Mouse (Mus musculus): ENCODE measurements around the gene Dus1l. TPM values are rescaled to one million over a fixed set of nuclear protein-coding genes. Genes with fewer than 3 reads are reported as not detected.
A peak's percentile ranks its signal among the peaks of the same experiment; 100 is the strongest.

Dus1l gene
- polyA plus RNA-seq, 1 experiment from 2014 or later: 66.0 TPM

DNA sequence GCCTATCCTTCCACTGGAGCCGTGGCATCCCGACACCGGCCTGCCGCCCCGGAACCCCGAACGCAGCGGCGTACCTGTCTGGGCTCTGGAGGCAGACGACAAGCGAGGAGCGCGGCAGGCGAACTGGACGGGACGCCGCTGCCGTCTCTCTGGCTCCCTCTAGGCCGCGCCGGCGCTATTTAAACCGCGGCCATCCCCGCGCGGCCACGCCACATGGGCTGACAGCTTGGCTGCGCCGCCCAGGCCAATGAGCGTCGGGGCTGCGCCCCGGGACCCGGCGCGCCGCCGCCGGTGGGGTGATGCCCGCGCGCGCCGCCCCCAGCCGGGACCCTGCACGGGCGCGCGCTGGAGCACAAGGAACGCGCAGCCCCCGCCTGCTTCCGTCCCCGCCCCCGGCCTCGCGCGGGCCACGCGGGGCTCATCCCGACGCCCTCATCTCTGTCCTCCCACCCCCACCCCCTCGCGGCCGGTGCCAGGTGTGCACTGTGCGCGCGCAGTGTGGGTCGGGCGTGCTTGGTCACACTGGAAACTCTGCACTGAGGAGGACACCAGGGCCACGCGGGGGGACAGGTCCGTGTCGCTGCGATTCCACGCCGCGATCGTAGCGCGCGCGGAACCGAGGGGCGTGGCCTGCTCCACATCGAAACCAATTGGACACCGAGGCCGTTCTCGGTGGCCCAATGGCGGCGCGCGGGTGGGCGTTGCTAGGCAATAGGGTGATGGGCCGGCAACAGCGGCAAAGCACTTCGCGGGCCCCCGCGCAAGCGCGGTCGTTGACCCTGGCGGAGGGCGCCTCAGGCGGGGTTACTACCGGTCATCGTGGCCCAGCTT, 28.0 kb upstream of the Dus1l start, which contains the start of gene Fasn:
TSS of gene Fasn (minus strand) at position 592 of the 831 bp plus-strand sequence.
- peak; percentile 98 for DNase-seq (ENCODE audit: low spot score)
- Histone ChIP-seq H3K4me2 (ENCODE audit: low read length) (peak within 1 kb of the TSS; percentile 92), H3K36me3 (ENCODE audit: insufficient read depth, low read length) (peaks cover 14% of the 10 kb centered on the region), H3K27ac (peak within 1 kb of the TSS; percentile 94), H3K9ac (ENCODE audit: low read depth, low read length) (peak within 1 kb of the TSS; percentile 87), H3K27me3 (ENCODE audit: insufficient read depth, low read length) (no peaks in the 10 kb centered on the region), H3K4me1 (replicated peaks; ENCODE audit: insufficient read depth, low read length) (peaks cover 21% of the 10 kb centered on the region), H3K4me3 (replicated peaks; ENCODE audit: low read depth, low read length) (peak within 1 kb of the TSS; percentile 66), H3K9me3 (replicated peaks; ENCODE audit: low read length) (no peaks in the 10 kb centered on the region)
- peak; percentile 55 for TF ChIP-seq CTCF (IDR thresholded peaks at IDR 0.05; ENCODE audit: low read depth)
- peak; percentile 89 for ATAC-seq (replicated peaks; ENCODE audit: low FRiP score, low read depth)
- under 1% methylated on average over 78 of the region's 109 CpGs for WGBS

DNA sequence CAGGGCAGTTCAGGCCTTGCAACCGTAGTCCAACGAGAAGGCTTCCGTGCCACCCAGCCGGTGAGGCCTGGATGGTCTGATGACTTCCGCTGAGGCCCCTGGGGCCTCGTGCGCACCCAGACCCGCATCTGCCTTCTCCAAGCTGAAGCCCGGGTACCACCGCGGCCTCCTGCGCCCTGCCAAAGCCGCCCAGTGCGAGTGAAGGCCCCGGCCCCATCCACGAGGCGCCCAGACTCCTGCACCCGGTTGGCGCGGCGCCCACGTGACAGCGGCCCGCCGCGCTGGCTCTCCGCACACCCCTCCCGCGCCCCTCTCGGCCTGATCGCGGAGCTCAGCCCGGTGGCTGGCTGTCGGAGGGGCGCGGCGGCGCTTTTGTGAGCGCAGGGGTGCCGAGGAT, 27.3 kb upstream of the Dus1l start:
- Histone ChIP-seq H3K4me2 (ENCODE audit: low read length) (peak overlapping the region; percentile 92), H3K27me3 (ENCODE audit: insufficient read depth, low read length) (no peaks in the 10 kb centered on the region), H3K9ac (ENCODE audit: low read depth, low read length) (peak overlapping the region; percentile 87), H3K27ac (peak overlapping the region; percentile 94), H3K4me3 (replicated peaks; ENCODE audit: low read depth, low read length) (peak overlapping the region; percentile 66), H3K9me3 (replicated peaks; ENCODE audit: low read length) (no peaks in the 10 kb centered on the region), H3K36me3 (ENCODE audit: insufficient read depth, low read length) (peaks cover 20% of the 10 kb centered on the region), H3K4me1 (replicated peaks; ENCODE audit: insufficient read depth, low read length) (peaks cover 21% of the 10 kb centered on the region)
- no peak for TF ChIP-seq CTCF (IDR thresholded peaks at IDR 0.05; ENCODE audit: low read depth)
- ATAC-seq (replicated peaks; ENCODE audit: low FRiP score, low read depth) (peak; percentile 14), DNase-seq (ENCODE audit: low spot score) (peak; percentile 66)
- WGBS: under 1% methylated on average over 40 of the region's 40 CpGs

DNA sequence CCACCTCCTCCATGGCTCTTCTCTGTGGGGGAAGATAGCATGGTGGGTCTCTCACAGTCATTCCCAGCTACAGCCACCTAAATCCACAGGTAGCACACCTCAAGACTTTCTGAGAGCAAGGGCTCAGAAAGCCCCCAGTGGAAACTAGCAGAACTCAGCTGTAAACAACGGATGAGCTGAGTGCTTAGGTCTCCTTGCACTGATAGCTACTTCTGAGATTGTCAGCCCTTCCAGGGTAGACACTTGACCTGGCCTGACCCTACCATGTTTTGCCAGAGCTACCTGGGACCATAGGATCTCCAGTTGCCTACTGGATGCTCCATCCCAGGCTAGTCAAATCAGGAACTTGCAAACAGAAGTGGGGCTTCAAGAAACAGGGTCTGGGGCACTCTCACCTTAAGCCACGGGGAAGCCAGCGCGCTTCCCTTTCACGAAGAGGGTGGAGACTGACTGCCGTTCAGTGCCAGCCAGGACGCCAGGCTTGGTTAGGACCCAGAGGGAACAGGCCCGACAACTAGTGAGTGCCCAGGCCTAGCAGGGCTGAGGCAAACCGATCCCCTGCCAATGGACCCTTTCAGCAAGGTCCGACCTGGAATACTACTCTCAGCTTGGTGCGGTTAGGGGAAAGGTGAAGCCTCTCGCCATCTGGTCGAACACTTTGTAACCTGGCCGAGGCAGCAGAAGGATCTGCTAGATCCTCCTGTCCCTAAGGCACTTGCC, 26.8 kb upstream of the Dus1l start:
- DNase-seq (ENCODE audit: low spot score) (peak; percentile 32), ATAC-seq (replicated peaks; ENCODE audit: low FRiP score, low read depth) (no peak)
- Histone ChIP-seq H3K4me1 (replicated peaks; ENCODE audit: insufficient read depth, low read length) (peaks cover 21% of the 10 kb centered on the region), H3K9ac (ENCODE audit: low read depth, low read length) (peak overlapping the region; percentile 87), H3K4me2 (ENCODE audit: low read length) (peak overlapping the region; percentile 92), H3K4me3 (replicated peaks; ENCODE audit: low read depth, low read length) (peak overlapping the region; percentile 66), H3K36me3 (ENCODE audit: insufficient read depth, low read length) (peaks cover 26% of the 10 kb centered on the region), H3K27ac (peak overlapping the region; percentile 94), H3K9me3 (replicated peaks; ENCODE audit: low read length) (no peaks in the 10 kb centered on the region), H3K27me3 (ENCODE audit: insufficient read depth, low read length) (no peaks in the 10 kb centered on the region)
- TF ChIP-seq CTCF (IDR thresholded peaks at IDR 0.05; ENCODE audit: low read depth): no peak
- WGBS: under 1% methylated on average over 14 of the region's 14 CpGs

GRCm38 (mm10) chr11:120822321-120822720, 26.1 kb upstream of the Dus1l start:
- H3K27ac ChIP-seq: no peak overlapping the region
- peak overlapping the region; percentile 66 for H3K4me3 ChIP-seq (replicated peaks; ENCODE audit: low read depth, low read length)
- ATAC-seq (replicated peaks; ENCODE audit: low FRiP score, low read depth) (no peak), DNase-seq (ENCODE audit: low spot score) (no peak)
- no peaks in the 10 kb centered on the region for H3K27me3 ChIP-seq (ENCODE audit: insufficient read depth, low read length)
- peak overlapping the region; percentile 92 for H3K4me2 ChIP-seq (ENCODE audit: low read length)
- no peak for TF ChIP-seq CTCF (IDR thresholded peaks at IDR 0.05; ENCODE audit: low read depth)
- peaks cover 33% of the 10 kb centered on the region for H3K36me3 ChIP-seq (ENCODE audit: insufficient read depth, low read length)
- peak overlapping the region; percentile 87 for H3K9ac ChIP-seq (ENCODE audit: low read depth, low read length)
- no peaks in the 10 kb centered on the region for H3K9me3 ChIP-seq (replicated peaks; ENCODE audit: low read length)
- H3K4me1 ChIP-seq (replicated peaks; ENCODE audit: insufficient read depth, low read length): peaks cover 21% of the 10 kb centered on the region
- WGBS: 35% methylated on average over 4 of the region's 4 CpGs

DNA sequence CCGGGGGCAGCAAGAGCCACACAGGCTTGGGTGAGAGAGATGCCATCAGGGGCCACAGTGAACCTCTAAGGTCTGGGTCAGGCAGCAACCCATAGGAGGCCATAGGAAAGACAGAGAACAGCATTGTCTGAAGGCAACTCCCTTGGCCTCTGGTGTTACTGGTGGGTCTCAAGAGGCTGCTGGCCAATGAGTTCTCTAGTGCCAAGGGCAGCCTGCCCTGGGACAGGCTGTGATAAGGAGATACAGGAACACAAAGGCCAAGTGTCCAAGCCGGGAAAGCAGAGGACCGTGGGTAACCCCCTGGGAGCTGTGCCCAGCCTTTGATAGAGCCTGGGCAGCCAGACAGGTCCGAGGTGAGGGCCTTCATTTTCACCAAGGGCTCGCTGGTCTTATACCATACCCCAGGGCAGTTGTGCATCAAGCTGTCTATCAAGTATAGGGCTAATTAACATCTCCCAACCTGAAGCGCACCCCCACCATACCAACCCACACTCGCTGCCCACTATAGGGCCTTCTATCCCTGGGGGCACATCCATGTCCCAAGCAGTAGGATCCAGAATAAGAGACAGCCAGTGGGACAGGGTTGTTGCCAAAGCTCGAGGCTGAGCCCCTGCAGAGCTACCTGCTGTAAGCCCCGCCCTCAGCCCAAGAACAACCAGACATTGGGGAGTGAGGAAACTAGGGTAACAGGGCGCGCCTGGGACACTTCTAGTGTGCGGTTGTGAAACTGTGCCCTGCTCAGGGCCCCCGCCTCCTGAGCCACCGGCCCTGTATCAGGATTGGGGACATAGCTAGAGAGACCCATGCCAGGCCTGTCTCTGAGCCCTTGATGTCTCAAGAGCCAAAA, 25.1 kb upstream of the Dus1l start:
- no peak overlapping the region for H3K4me2 ChIP-seq (ENCODE audit: low read length)
- no peak overlapping the region; the same call in 1 of the 2 replicates for H3K9ac ChIP-seq (ENCODE audit: low read depth, low read length)

More for the DNA sequence above, 25.1 kb upstream of the Dus1l start:
- DNase-seq (ENCODE audit: low spot score) (no peak), ATAC-seq (replicated peaks; ENCODE audit: low FRiP score, low read depth) (no peak)
- no peak overlapping the region for H3K27ac ChIP-seq
- H3K4me3 ChIP-seq (replicated peaks; ENCODE audit: low read depth, low read length): no peak overlapping the region
- 80% methylated on average over 14 of the region's 14 CpGs for WGBS
- H3K4me1 ChIP-seq (replicated peaks; ENCODE audit: insufficient read depth, low read length): peaks cover 21% of the 10 kb centered on the region
- H3K9me3 ChIP-seq (replicated peaks; ENCODE audit: low read length): no peaks in the 10 kb centered on the region
- peaks cover 43% of the 10 kb centered on the region for H3K36me3 ChIP-seq (ENCODE audit: insufficient read depth, low read length)
- TF ChIP-seq CTCF (IDR thresholded peaks at IDR 0.05; ENCODE audit: low read depth): no peak
- no peaks in the 10 kb centered on the region for H3K27me3 ChIP-seq (ENCODE audit: insufficient read depth, low read length)

All from kidney, postnatal 0 days (tissue).